Mouse (Mus musculus) yolk sac, embryonic 10.5 days (tissue): ENCODE results near the gene Sdhaf4.

Source experiments
- DNase-seq: peaks from one replicate; pipeline ENCODE4 v3.0.0-alpha.2; 2017; ENCODE audit warnings: low spot score

Gene Sdhaf4

DNA sequence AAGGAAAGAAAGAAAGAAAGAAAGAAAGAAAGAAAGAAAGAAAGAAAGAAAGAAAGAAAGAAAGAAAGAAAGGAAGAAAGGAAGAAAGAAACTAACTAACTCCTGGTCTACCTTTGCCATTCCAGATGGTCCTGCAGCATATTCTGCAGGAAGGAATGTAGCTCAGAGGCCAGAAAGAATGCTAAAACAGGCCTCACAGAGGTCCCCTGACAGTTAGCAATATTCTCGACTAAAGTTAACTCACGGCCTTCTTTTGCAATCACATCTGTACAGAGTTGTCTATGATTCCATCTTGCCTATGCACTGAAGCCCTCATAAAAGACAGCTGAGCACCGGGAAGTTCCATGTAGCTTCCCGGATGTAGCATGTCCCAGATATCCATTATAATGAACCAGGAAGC, 49.9 kb downstream of the Sdhaf4 start:
- no peak for DNase-seq

DNA sequence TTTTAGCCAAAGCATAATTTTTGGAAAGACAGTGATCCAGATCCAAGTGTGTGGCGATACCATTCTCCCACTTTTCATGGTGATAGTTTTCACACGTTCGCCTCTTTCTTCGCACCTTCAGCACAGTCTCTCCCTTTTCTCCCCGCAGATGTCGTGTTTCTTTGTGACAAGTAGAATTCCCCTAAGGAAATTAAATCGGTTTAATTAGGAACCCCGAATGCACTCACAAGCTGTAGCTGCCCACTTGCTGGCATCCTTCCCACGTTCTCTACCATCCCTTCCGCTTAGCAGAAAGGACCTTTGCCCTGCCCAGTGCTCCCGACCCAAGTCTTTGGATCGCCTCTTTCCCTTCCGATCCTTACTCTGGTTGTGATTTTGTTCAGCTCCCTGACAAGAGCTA, 51.5 kb downstream of the Sdhaf4 start:
- DNase-seq = no peak

DNA sequence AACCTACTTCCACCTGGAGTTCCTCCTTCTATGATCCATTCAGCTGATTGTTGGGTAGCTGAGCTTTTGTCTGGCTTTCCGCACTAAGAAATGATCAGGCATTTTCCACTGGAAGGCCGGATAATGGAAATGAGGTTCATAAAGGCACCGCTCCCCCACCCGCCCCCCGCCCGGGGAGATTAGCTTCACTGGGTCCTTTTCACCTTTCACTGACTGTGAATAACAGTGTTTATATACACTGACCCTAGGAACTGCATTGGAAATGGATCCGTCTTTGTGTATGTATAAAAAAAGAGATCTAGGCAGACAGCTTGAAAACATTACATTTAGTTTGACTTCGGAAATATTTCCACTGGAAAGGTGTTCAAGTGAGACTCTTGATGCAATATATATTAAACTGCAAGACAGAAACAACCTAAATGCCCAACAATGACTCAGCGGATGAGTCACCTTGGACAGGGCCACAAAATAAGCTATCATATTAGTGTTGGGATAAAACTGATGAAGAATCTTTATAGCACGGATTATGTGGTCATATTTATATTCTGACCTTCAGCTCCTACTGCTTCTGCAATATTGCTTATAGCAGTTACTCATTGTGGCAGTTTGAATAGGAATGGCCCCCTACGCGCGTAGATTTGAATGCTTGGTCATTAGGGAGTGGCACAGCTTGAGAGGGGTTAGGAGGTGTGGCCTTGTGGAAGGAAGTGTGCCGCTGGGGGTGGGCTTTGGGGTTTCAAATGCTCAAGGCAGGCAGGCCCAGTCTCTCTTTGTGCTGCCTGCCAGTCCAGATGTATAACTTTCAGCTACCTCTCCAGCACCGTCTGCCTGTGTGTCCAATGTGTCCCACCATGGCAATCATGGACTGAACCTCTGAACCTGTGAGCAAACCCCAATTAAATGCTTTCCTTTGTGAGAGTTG, 56.4 kb downstream of the Sdhaf4 start:
- no peak for DNase-seq

DNA sequence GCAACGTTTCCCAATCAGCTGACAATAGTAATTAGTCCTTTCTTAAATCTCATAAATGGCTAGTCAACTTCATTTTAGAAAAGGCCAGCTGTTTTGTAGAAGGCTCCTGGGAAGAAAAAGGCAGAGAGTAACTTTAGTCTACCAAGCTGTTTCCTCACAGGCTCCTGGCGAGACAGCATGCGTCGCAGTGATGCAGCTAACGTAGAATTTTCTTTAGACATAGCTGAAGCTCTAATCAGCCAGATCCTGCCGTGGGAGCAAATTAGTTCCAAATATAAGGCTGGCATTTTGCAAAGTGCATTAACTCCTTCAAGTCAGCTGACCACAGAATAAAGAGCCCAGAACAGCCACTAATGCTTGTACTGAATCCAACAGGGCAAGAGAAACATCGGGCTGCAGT, 57.2 kb downstream of the Sdhaf4 start:
- DNase-seq = no peak
